Comparison of ENCODE assay signal across 8 mouse cellular contexts in the genomic region with DNA sequence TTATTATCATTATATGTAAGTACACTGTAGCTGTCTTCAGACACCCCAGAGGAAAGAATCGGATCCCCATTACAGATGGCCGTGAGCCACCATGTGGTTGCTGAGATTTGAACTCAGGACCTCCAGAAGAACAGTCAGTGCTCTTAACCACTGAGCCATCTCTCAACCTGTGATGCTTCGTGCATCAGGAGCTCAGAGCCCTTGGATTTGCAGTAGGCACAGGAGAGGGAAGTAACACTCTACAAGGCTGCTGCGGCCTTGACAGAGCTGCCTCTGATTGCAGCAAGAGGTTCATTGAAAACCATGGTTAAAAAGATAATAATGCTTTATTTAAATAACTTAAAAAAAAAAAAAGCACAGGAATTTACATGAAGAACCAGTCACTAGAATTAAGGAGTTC. TPM values are rescaled to one million over a fixed set of nuclear protein-coding genes. Genes with fewer than 3 reads are reported as not detected.
DNase-seq lines count a peak whose midpoint lies in the region; ATAC-seq lines count a peak whose summit lies in the region.
"Had no signal": no experiment of that assay in that cellular context is flagged by ENCODE, and none has a peak within 500 bp of the region (broad histone marks: within the 10 kb centered on the region; RNA-seq: fewer than 3 reads in every experiment).

No protein-coding gene starts in this region.

- DNase-seq in lung, postnatal 4 days: no peak
- peak; percentile 49 for DNase-seq in intestine, embryonic 14.5 days (ENCODE audit: low spot score)
- no peak for DNase-seq in urinary bladder, postnatal 4 days (ENCODE audit: low spot score in 2 of 2)
- DNase-seq: cerebellum, postnatal 36 days had no signal

- H3K27me3 ChIP-seq in lung, embryonic 16.5 days (ENCODE audit: control insufficient read depth, insufficient read depth, low read depth, low read length): no peaks in the 10 kb centered on the region
- no peaks in the 10 kb centered on the region for H3K27me3 ChIP-seq in embryonic facial prominence, embryonic 15.5 days
- H3K27me3 ChIP-seq in intestine, embryonic 14.5 days (replicated peaks; ENCODE audit: control insufficient read depth, insufficient read depth, low read length): no peaks in the 10 kb centered on the region
- no peaks in the 10 kb centered on the region for H3K27me3 ChIP-seq in stomach, embryonic 14.5 days (ENCODE audit: control insufficient read depth, insufficient read depth, low read length)

- H3K36me3 ChIP-seq in lung, embryonic 16.5 days (ENCODE audit: control insufficient read depth, insufficient read depth, low read length): no peaks in the 10 kb centered on the region
- H3K36me3 ChIP-seq in embryonic facial prominence, embryonic 15.5 days: no peaks in the 10 kb centered on the region
- H3K36me3 ChIP-seq in intestine, embryonic 14.5 days (ENCODE audit: control insufficient read depth, insufficient read depth, low read length): no peaks in the 10 kb centered on the region
- H3K36me3 ChIP-seq in stomach, embryonic 14.5 days (ENCODE audit: control insufficient read depth, insufficient read depth, low read length): no peaks in the 10 kb centered on the region

- 56% methylated on average over 4 of the region's 4 CpGs for WGBS in lung, embryonic 16.5 days
- WGBS in embryonic facial prominence, embryonic 15.5 days: 56% methylated on average over 4 of the region's 4 CpGs
- 68% methylated on average over 4 of the region's 4 CpGs for WGBS in intestine, embryonic 14.5 days
- 65% methylated on average over 4 of the region's 4 CpGs for WGBS in stomach, embryonic 14.5 days

- no peak overlapping the region for H3K27ac ChIP-seq in lung, embryonic 16.5 days (ENCODE audit: low read length)
- no peak overlapping the region for H3K27ac ChIP-seq in embryonic facial prominence, embryonic 15.5 days (replicated peaks)
- no peak overlapping the region for H3K27ac ChIP-seq in intestine, embryonic 14.5 days (ENCODE audit: low read depth)
- no peak overlapping the region for H3K27ac ChIP-seq in stomach, embryonic 14.5 days (ENCODE audit: low read length)

- peak overlapping the region; percentile 60 for H3K4me2 ChIP-seq in lung, embryonic 16.5 days (ENCODE audit: low read depth, low read length)
- H3K4me2 ChIP-seq in embryonic facial prominence, embryonic 15.5 days (replicated peaks): peak overlapping the region; percentile 51
- H3K4me2 ChIP-seq in intestine, embryonic 14.5 days (ENCODE audit: low read length): peak overlapping the region; percentile 69
- peak overlapping the region; percentile 40 for H3K4me2 ChIP-seq in stomach, embryonic 14.5 days (replicated peaks; ENCODE audit: low read depth, low read length)

- H3K4me1 ChIP-seq in lung, embryonic 16.5 days (replicated peaks; ENCODE audit: control insufficient read depth, insufficient read depth, low read length): peaks cover 26% of the 10 kb centered on the region
- H3K4me1 ChIP-seq in embryonic facial prominence, embryonic 15.5 days: peaks cover 33% of the 10 kb centered on the region
- H3K4me1 ChIP-seq in intestine, embryonic 14.5 days (replicated peaks; ENCODE audit: control insufficient read depth, insufficient read depth, low read length): peaks cover 25% of the 10 kb centered on the region
- peaks cover 21% of the 10 kb centered on the region for H3K4me1 ChIP-seq in stomach, embryonic 14.5 days (ENCODE audit: control insufficient read depth, insufficient read depth, low read length)

- ATAC-seq in lung, embryonic 16.5 days (ENCODE audit: low read depth): no peak
- ATAC-seq in embryonic facial prominence, embryonic 15.5 days (ENCODE audit: insufficient number of reproducible peaks, low FRiP score, low TSS enrichment, low read depth): no peak
- no peak for ATAC-seq in intestine, embryonic 14.5 days (replicated peaks; ENCODE audit: low FRiP score, low TSS enrichment, low read depth)
- no peak for ATAC-seq in stomach, embryonic 14.5 days (ENCODE audit: insufficient number of reproducible peaks, insufficient read depth, low FRiP score, low read depth)
- ATAC-seq in megakaryocyte-erythroid progenitor cell, adult 5-6 weeks (replicated peaks; ENCODE audit: low FRiP score, low TSS enrichment, poor library complexity, severe bottlenecking): no peak

- H3K9me3 ChIP-seq in lung, embryonic 16.5 days (ENCODE audit: control insufficient read depth, low read length): no peaks in the 10 kb centered on the region
- H3K9me3 ChIP-seq in embryonic facial prominence, embryonic 15.5 days (replicated peaks): no peaks in the 10 kb centered on the region
- H3K9me3 ChIP-seq in intestine, embryonic 14.5 days (ENCODE audit: control insufficient read depth, low read length): no peaks in the 10 kb centered on the region
- no peaks in the 10 kb centered on the region for H3K9me3 ChIP-seq in stomach, embryonic 14.5 days (ENCODE audit: control insufficient read depth, low read depth, low read length)

- H3K4me3 ChIP-seq in lung, embryonic 16.5 days (ENCODE audit: low read length): peak overlapping the region; percentile 40
- peak overlapping the region; percentile 58 for H3K4me3 ChIP-seq in embryonic facial prominence, embryonic 15.5 days (replicated peaks)
- H3K4me3 ChIP-seq in intestine, embryonic 14.5 days (ENCODE audit: low read depth, low read length): peak overlapping the region; percentile 73
- peak overlapping the region; percentile 51 for H3K4me3 ChIP-seq in stomach, embryonic 14.5 days (ENCODE audit: low read depth, low read length)

- H3K9ac ChIP-seq in lung, embryonic 16.5 days (ENCODE audit: low read length): peak overlapping the region; percentile 59
- H3K9ac ChIP-seq in embryonic facial prominence, embryonic 15.5 days: no peak overlapping the region
- H3K9ac ChIP-seq in intestine, embryonic 14.5 days (ENCODE audit: low read length): no peak overlapping the region
- no peak overlapping the region for H3K9ac ChIP-seq in stomach, embryonic 14.5 days (replicated peaks; ENCODE audit: low read depth, low read length)

RNA-seq across cellular contexts. Expression of gene Ttc23, which starts 1.2 kb away (rescaled TPM):
- 27.1 and 29.8 TPM in 2 replicates for polyA plus RNA-seq in lung, embryonic 16.5 days (2015; fragmentation: Nextera tagmentation; extraction: Ambion mirVana)
- 29.6 and 29.8 TPM in 2 replicates for polyA plus RNA-seq in embryonic facial prominence, embryonic 15.5 days (2015; fragmentation: Nextera tagmentation; extraction: Ambion mirVana)
- polyA plus RNA-seq in intestine, embryonic 14.5 days (2014; fragmentation: Nextera tagmentation; extraction: Ambion mirVana): 27.5 and 30.8 TPM in 2 replicates
- 37.4 and 38.6 TPM in 2 replicates for polyA plus RNA-seq in stomach, embryonic 14.5 days (2014; fragmentation: Nextera tagmentation; extraction: Ambion mirVana)
- 1.4 and 12.5 TPM in 2 replicates for total RNA-seq in megakaryocyte-erythroid progenitor cell, adult 5-6 weeks (2014; fragmentation: Nextera tagmentation)
- total RNA-seq in megakaryocyte-erythroid progenitor cell, adult 5-6 weeks (2017): 0.95 and 3.6 TPM in 2 replicates

RNA-seq across cellular contexts. Expression of gene Lrrc28, which starts 3.3 kb away (rescaled TPM):
- polyA plus RNA-seq in lung, embryonic 16.5 days (2015; fragmentation: Nextera tagmentation; extraction: Ambion mirVana): 13.5 and 16.9 TPM in 2 replicates
- polyA plus RNA-seq in embryonic facial prominence, embryonic 15.5 days (2015; fragmentation: Nextera tagmentation; extraction: Ambion mirVana): 20.6 and 22.4 TPM in 2 replicates
- 12.4 and 14.1 TPM in 2 replicates for polyA plus RNA-seq in intestine, embryonic 14.5 days (2014; fragmentation: Nextera tagmentation; extraction: Ambion mirVana)
- 13.2 and 15.7 TPM in 2 replicates for polyA plus RNA-seq in stomach, embryonic 14.5 days (2014; fragmentation: Nextera tagmentation; extraction: Ambion mirVana)
- 12.0 and 28.8 TPM in 2 replicates for total RNA-seq in megakaryocyte-erythroid progenitor cell, adult 5-6 weeks (2014; fragmentation: Nextera tagmentation)
- total RNA-seq in megakaryocyte-erythroid progenitor cell, adult 5-6 weeks (2017): 13.3 and 15.5 TPM in 2 replicates
